Mouse (Mus musculus) right cerebral cortex, postnatal 4 days (tissue): ENCODE data around the gene Nkain4.

ENCODE experiments used
- DNase-seq: peaks from one replicate; pipeline ENCODE4 v3.0.0-alpha.2; 2022

The Nkain4 gene

GRCm38 (mm10) chr2:180941869-180942268 lies 12.6 kb downstream of the Nkain4 start:
- no peak for DNase-seq

DNA sequence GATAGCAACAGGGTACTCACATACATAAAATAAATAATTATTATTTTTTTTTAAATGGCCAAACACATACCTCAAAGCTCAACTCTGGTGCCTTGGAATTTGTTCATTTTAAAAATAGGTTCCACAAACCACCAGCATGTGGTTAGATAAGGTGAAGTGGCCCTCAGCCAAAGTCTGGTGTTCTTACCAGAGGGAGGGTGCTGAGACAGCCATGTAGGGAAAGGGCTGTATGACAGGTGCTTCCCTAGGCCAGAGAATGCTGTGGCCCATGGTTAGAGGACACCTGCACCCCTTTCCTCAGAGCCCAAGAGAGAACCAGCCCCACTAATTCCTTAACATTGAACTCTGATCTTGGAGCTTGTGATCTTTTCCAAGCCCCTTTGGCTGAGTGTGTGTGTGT lies 14.3 kb downstream of the Nkain4 start:
- DNase-seq, result no peak

DNA sequence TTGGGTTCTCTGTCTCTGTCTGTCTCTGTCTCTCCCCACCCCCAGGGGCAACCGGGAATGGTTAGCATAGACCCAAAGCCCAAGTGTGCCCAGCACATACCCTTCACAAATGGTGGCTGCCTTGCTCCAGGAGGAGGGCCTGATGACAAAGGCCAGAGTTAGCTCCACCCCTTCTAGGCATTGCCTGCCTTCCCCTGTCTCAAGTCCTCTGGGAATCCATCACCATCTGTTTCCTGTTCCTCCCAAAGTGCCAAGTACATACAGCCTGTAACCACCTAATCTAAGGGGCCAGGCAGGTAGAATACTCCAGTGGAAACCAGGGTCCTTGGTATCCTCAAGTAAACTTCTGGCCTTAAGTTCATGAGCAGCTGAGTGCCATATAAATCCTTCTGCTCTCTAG lies 22.1 kb downstream of the Nkain4 start:
- DNase-seq, result no peak

- no peak for DNase-seq
These were observed 25.8 kb downstream of the Nkain4 start, which contains the start of gene Birc7 for GRCm38 (mm10) chr2:180928723-180929122. Birc7 (plus strand) TSS chr2:180929023.

DNA sequence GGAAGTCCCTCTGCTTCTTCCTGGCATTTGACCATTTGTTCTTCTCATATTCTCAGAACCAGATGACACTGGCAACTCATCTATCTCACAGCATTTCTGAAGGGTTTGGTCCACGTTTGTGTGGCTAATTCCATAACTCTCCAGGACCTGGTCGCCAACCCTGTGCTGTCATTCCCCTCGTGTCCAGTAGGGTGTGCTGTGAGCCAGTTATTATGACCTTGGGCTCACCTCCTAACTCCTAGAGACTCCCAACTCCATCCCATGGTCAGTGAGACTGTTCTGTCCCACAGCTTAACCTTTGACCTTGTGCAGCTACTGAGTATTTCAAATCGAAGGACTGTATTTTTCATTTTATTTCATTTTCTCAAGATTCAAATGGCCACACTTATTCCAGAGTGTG lies 29.3 kb downstream of the Nkain4 start:
- DNase-seq, result peak; percentile 70

DNA sequence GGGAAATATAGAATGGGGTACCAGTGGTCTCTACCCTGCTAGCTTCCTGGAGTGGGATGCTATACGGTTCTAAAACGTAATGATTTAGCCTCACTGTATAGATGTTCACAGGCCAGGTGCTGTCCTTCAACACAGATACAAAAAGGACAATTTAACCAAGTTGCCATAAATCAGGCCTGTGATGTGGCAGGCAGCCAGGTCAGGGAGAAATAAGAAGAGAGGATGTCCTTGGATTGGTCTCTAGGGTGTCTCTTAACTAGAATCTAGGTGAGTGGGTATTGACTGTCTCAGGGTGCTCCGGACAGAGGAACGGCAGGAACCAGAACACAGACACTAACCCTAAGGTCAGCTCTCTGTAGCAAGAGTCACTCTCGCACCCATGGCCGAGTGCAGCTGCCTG lies 31.8 kb downstream of the Nkain4 start:
- no peak for DNase-seq

- peak; percentile 97 for DNase-seq
These were observed 33.6 kb downstream of the Nkain4 start, which contains the start of gene Ythdf1 for GRCm38 (mm10) chr2:180920810-180921400. Ythdf1 (minus strand) TSS chr2:180920949.

GRCm38 (mm10) chr2:180919913-180920809 lies 34.3 kb downstream of the Nkain4 start:
- DNase-seq, result peak; percentile 28

GRCm38 (mm10) chr2:180915886-180916433 lies 38.5 kb downstream of the Nkain4 start:
- DNase-seq, result no peak

DNA sequence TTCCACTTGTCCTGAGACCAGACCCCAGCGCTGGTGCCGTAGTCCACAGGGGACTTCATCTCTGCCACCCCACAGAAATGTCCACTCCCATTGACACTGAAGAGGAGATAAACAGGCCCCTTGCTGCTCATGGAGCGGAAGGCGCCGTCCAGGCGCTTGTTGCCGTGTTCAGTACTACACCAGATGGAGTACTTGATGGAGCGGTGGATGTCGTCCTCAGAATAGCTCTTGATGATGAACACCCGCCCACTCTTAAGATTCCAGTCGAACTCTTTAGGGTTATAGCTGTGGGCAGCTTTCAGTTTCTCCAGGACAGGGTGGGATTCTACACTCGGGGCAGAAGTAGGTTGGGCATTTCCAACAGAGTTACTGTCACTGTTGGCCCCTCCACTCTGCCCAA lies 43.6 kb downstream of the Nkain4 start:
- DNase-seq, result no peak

GRCm38 (mm10) chr2:180905556-180906221 lies 48.8 kb downstream of the Nkain4 start:
- DNase-seq, result no peak

GRCm38 (mm10) chr2:180904435-180905208 lies 49.9 kb downstream of the Nkain4 start:
- no peak for DNase-seq

GRCm38 (mm10) chr2:180902086-180902485 lies 52.4 kb downstream of the Nkain4 start:
- no peak for DNase-seq

- DNase-seq, result no peak
These were observed 56.6 kb downstream of the Nkain4 start for GRCm38 (mm10) chr2:180897857-180898256.

DNA sequence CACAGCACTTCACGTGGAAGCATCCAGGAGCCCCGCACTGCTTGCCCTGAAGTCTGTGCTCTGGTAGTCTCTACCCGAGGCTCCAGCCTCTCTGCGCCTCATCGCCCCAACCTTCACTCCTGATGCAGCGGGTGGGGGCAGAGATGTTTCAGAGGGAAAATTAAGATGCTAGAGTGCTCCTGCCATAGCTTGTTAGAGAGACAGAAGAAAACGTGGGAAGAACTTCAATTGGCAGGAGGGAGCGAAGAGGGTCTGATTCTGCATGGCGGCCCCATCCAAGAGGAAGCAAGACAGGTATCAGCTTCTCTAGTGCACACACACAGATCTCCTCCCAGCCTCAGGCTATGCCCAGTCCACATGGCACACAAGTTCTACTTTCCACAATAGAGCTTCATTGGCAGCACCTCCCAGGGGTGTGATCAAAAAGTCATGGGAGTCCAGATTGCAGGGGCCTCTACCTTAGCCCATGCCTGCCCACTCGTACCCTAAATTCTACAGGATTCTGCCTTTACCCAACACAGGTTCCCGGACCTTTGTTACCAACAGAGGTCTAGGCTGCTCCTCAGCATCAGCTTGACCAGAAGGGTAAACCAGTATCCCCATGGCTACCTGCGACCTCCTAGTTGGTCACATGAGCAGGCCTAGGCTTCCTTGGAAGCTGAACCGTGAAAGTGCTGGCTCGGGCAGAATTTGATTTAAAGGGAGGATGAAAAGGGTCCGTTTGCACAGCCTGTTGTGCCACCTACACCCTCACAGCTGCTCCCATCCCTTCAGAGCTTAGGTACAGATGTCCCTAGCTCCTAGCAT lies 57.5 kb downstream of the Nkain4 start:
- DNase-seq, result peak; percentile 30

DNA sequence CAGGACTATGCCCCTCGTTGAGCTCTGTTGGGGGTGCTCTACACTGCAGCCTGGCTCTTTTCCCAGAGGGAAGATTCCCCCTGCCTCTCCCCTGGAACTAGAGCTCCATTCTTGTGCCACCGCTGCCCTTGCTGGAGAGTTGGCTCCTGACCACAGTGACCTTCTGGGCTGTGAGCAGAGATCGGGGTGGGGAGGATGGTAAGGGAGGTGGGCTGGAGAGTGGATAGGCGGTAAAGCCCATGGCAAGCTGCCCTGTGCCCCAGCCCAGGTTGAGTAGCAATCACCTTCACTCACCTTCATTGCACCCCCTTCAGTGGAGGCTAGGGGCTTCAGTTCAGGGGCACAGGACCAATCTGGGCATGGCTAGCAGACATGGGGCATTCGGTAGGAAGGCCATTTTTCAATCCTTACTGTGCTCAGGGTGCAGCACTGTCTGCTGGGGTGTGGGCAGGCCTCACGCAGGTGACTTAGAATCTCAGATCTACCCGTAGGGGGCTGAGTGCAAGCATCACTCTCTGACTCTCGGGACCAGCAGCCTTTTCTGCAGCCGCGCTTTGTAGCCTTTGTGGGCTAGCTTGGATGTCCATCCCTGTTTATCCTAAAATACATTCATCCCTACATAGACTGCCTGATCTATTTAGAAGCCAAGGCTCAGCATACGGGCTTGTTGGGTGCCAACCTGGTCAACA lies 58.5 kb downstream of the Nkain4 start:
- DNase-seq, result peak; percentile 35

- no peak for DNase-seq
These were observed 59.2 kb downstream of the Nkain4 start for GRCm38 (mm10) chr2:180895321-180895720.

- DNase-seq, result peak; percentile 90
These were observed 59.8 kb downstream of the Nkain4 start for GRCm38 (mm10) chr2:180894734-180895133.

- DNase-seq, result peak; percentile 64
These were observed 60.4 kb downstream of the Nkain4 start for GRCm38 (mm10) chr2:180894029-180894623.

DNA sequence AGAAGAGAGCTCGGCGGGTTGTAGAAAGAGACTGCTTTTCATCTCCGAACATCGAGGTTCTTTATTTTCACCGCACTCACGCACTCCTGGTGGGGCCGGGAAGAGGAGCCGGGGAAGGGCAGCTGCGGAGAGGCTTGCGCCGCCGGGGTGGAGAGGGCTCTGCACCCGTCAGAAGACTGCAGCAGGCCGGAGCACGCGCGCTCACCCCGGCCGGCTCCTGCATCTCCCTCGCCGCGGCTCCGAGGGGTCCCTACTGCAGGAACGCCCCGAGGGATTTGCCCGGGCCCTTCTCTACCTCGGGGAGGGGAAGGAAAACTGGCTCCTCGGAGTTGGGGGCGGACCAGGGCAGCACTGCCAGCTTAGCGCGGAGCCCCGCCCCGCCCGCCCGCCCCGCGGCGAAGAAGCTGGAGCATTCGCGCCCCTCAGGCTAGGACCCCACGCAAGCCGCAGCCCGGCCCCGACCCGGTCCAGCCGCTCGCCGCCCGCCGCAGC lies 60.9 kb downstream of the Nkain4 start:
- DNase-seq, result peak; percentile 58
